25 mouse cellular contexts compared by ENCODE assay signal in the genomic region with DNA sequence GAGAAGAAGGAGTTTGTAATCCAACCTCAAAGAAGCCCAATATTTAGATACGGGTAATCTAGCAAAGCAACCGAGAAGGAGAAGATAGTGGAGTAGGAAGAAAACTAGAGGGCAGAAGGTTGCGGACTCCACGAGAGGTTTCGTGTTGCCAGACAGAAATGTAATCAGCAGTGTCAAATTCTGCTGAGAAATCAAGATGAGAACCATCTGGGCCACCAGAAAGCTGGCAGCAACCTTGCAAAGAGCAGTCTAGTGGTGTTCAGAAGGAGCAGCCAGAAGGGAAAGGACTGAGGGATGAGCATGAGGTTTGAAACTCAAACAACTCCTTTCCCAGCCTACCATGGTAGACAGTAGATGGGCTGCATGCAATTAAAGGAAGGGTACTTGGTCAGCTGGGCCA.
DNase-seq lines count a peak whose midpoint lies in the region; ATAC-seq and TF ChIP-seq lines count a peak whose summit lies in the region.
"Had no signal": no experiment of that assay in that cellular context is flagged by ENCODE, and none has a peak within 500 bp of the region (broad histone marks: within the 10 kb centered on the region; RNA-seq: fewer than 3 reads in every experiment).

No protein-coding gene starts in this region.

- TF ChIP-seq CTCF in lung, postnatal 0 days (IDR thresholded peaks at IDR 0.05) = no peak

- no peaks in the 10 kb centered on the region for H3K4me1 ChIP-seq in embryonic facial prominence, embryonic 14.5 days (ENCODE audit: control insufficient read depth, insufficient read depth, low read length)
- 0 out of 2 replicates have a peak, but pooled peaks cover 4% of the 10 kb centered on the region for H3K4me1 ChIP-seq in embryonic facial prominence, embryonic 10.5 days
- no peaks in the 10 kb centered on the region for H3K4me1 ChIP-seq in lung, postnatal 0 days (ENCODE audit: insufficient read depth, low read depth, low read length)
- H3K4me1 ChIP-seq: embryonic facial prominence, embryonic 13.5 days; forebrain, embryonic 10.5 days; forebrain, embryonic 13.5 days; heart, embryonic 10.5 days; heart, embryonic 13.5 days had no signal

- no peaks in the 10 kb centered on the region for H3K36me3 ChIP-seq in embryonic facial prominence, embryonic 14.5 days (ENCODE audit: control insufficient read depth, insufficient read depth, low read length)
- H3K36me3 ChIP-seq in embryonic facial prominence, embryonic 10.5 days (replicated peaks) = no peaks in the 10 kb centered on the region
- no peaks in the 10 kb centered on the region for H3K36me3 ChIP-seq in lung, postnatal 0 days (ENCODE audit: insufficient read depth, low read length)
- H3K36me3 ChIP-seq: embryonic facial prominence, embryonic 13.5 days; forebrain, embryonic 10.5 days; heart, embryonic 10.5 days; heart, embryonic 13.5 days had no signal

- H3K9me3 ChIP-seq in embryonic facial prominence, embryonic 14.5 days (ENCODE audit: control insufficient read depth, low read length) = no peaks in the 10 kb centered on the region
- H3K9me3 ChIP-seq in embryonic facial prominence, embryonic 10.5 days = no peaks in the 10 kb centered on the region
- H3K9me3 ChIP-seq in lung, postnatal 0 days (ENCODE audit: low read length) = no peaks in the 10 kb centered on the region
- H3K9me3 ChIP-seq: embryonic facial prominence, embryonic 13.5 days; forebrain, embryonic 10.5 days; forebrain, embryonic 13.5 days; heart, embryonic 10.5 days; heart, embryonic 13.5 days had no signal

- no peak overlapping the region for H3K4me2 ChIP-seq in embryonic facial prominence, embryonic 14.5 days (ENCODE audit: low read depth, low read length)
- no peak overlapping the region for H3K4me2 ChIP-seq in lung, postnatal 0 days (replicated peaks; ENCODE audit: low read depth, low read length)
- H3K4me2 ChIP-seq: embryonic facial prominence, embryonic 13.5 days; forebrain, embryonic 13.5 days; heart, embryonic 13.5 days; hindbrain, embryonic 14.5 days had no signal

- DNase-seq in embryonic facial prominence, embryonic 14.5 days (ENCODE audit: low spot score) = peak; percentile 13
- no peak for DNase-seq in embryonic facial prominence, embryonic 10.5 days (ENCODE audit: low spot score)
- DNase-seq in lung, postnatal 0 days (ENCODE audit: low spot score) = peak; percentile 19
- DNase-seq in lung, postnatal 25 days (ENCODE audit: low spot score) = no peak
- peak; percentile 52 for DNase-seq in lung, postnatal 10 days
- no peak for DNase-seq in heart, adult 18-20 months
- no peak for DNase-seq in ovary, postnatal 36 days (ENCODE audit: low spot score)
- DNase-seq: adrenal gland, adult 8-10 months; adrenal gland, postnatal 25 days; cerebellum, adult 18-20 months; gastrocnemius, postnatal 25 days; heart, adult 2 months; heart, postnatal 14 days; heart, postnatal 4 days had no signal

- no peak for ATAC-seq in embryonic facial prominence, embryonic 14.5 days (ENCODE audit: low read depth)
- ATAC-seq in lung, postnatal 0 days = no peak
- ATAC-seq: activated CD4-positive, CD25-positive, alpha-beta regulatory T cell, adult 4 months; forebrain, embryonic 13.5 days; forebrain, embryonic 16.5 days; hindbrain, postnatal 0 days; inflammation-experienced regulatory T-cells, adult 6 months; intestine, embryonic 16.5 days had no signal

- H3K27ac ChIP-seq in embryonic facial prominence, embryonic 14.5 days (replicated peaks; ENCODE audit: low read depth, low read length) = no peak overlapping the region
- no peak overlapping the region for H3K27ac ChIP-seq in embryonic facial prominence, embryonic 10.5 days (replicated peaks)
- H3K27ac ChIP-seq in lung, postnatal 0 days (ENCODE audit: low read length) = no peak overlapping the region
- H3K27ac ChIP-seq: embryonic facial prominence, embryonic 13.5 days; forebrain, embryonic 10.5 days; forebrain, embryonic 13.5 days; heart, adult 2 months; heart, embryonic 10.5 days; heart, embryonic 13.5 days; hindbrain, embryonic 14.5 days; hindbrain, postnatal 0 days had no signal

- 44% methylated on average over 5 of the region's 5 CpGs for WGBS in embryonic facial prominence, embryonic 14.5 days
- 71% methylated on average over 5 of the region's 5 CpGs for WGBS in embryonic facial prominence, embryonic 10.5 days
- WGBS in lung, postnatal 0 days = 52% methylated on average over 5 of the region's 5 CpGs

- no peak overlapping the region for H3K4me3 ChIP-seq in embryonic facial prominence, embryonic 14.5 days (ENCODE audit: low read depth, low read length)
- H3K4me3 ChIP-seq in embryonic facial prominence, embryonic 10.5 days = no peak overlapping the region
- no peak overlapping the region for H3K4me3 ChIP-seq in lung, postnatal 0 days (ENCODE audit: low read depth, low read length)
- H3K4me3 ChIP-seq: embryonic facial prominence, embryonic 13.5 days; forebrain, embryonic 10.5 days; forebrain, embryonic 13.5 days; heart, adult 2 months; heart, embryonic 10.5 days; heart, embryonic 13.5 days had no signal

- TF ChIP-seq EP300 in lung, postnatal 0 days (IDR thresholded peaks at IDR 0.05) = no peak

- H3K9ac ChIP-seq in embryonic facial prominence, embryonic 14.5 days (ENCODE audit: low read depth, low read length) = no peak overlapping the region
- H3K9ac ChIP-seq in lung, postnatal 0 days (replicated peaks; ENCODE audit: low read depth) = no peak overlapping the region
- H3K9ac ChIP-seq: embryonic facial prominence, embryonic 13.5 days; forebrain, embryonic 13.5 days; heart, embryonic 13.5 days; hindbrain, embryonic 14.5 days had no signal

- no peaks in the 10 kb centered on the region for H3K27me3 ChIP-seq in embryonic facial prominence, embryonic 14.5 days (replicated peaks; ENCODE audit: control insufficient read depth, insufficient read depth, low read length)
- no peaks in the 10 kb centered on the region for H3K27me3 ChIP-seq in embryonic facial prominence, embryonic 10.5 days (replicated peaks; ENCODE audit: low read depth, poor library complexity, severe bottlenecking)
- no peaks in the 10 kb centered on the region for H3K27me3 ChIP-seq in lung, postnatal 0 days (replicated peaks; ENCODE audit: insufficient read depth, low read length)
- H3K27me3 ChIP-seq: embryonic facial prominence, embryonic 13.5 days; forebrain, embryonic 13.5 days; heart, embryonic 13.5 days had no signal

Comparison
In these comparisons a context has a peak if more than half of its experiments do, and no peak if none do; other contexts are left out.
1. DNase-seq: peak in embryonic facial prominence, embryonic 14.5 days (single experiment), lung, postnatal 0 days (single experiment) and lung, postnatal 10 days (single experiment); none in embryonic facial prominence, embryonic 10.5 days (single experiment), lung, postnatal 25 days (single experiment), heart, adult 18-20 months (0 of 2) and ovary, postnatal 36 days (single experiment).